Mouse (Mus musculus) forebrain, postnatal 0 days (tissue): Measurements from ENCODE around the gene Ak2. TPM values are rescaled to one million over a fixed set of nuclear protein-coding genes. Genes with fewer than 3 reads are reported as not detected.

Experiments
- ATAC-seq: fragments of 200-750 bp; cut with Nextera tagmentation; 2 replicates; pipeline ENCODE4 v1.8.0; 2017; ENCODE audit warnings: mild to moderate bottlenecking, moderate library complexity
- DNase-seq: peaks from one replicate; pipeline ENCODE4 v3.0.0-alpha.2; 2015
- H3K27ac ChIP-seq: fragments of 300-500 bp; sonication (generic); 2 replicates; pipeline ENCODE4 v1.5.1; 2014; ENCODE audit warnings: low read depth, mild to moderate bottlenecking, antibody characterized with exemption, low read length, moderate library complexity, mixed read lengths
- H3K27me3 ChIP-seq: fragments of 300-500 bp; sonication (generic); 2 replicates; pipeline ENCODE4 v1.6.1; 2014; ENCODE audit warnings: mild to moderate bottlenecking, low read length, mixed read lengths; ENCODE audit not compliant: insufficient read depth
- H3K36me3 ChIP-seq: fragments of 300-500 bp; sonication (generic); 2 replicates; pipeline ENCODE4 v1.6.1; 2014; ENCODE audit warnings: mild to moderate bottlenecking, moderate library complexity; ENCODE audit not compliant: insufficient read depth
- H3K4me1 ChIP-seq: fragments of 300-500 bp; sonication (generic); 2 replicates; pipeline ENCODE4 v1.6.1; 2014; ENCODE audit warnings: antibody characterized with exemption; ENCODE audit not compliant: insufficient read depth
- H3K4me2 ChIP-seq: fragments of 300-500 bp; sonication (generic); 2 replicates; pipeline ENCODE4 v1.6.1; 2014; ENCODE audit warnings: low read depth, mild to moderate bottlenecking, moderate library complexity
- H3K4me3 ChIP-seq: fragments of 300-500 bp; sonication (generic); 2 replicates; pipeline ENCODE4 v1.5.1; 2014; ENCODE audit warnings: low read depth, low read length, mixed read lengths
- H3K9ac ChIP-seq: fragments of 300-500 bp; sonication (generic); 2 replicates; pipeline ENCODE4 v1.6.1; 2014; ENCODE audit warnings: mild to moderate bottlenecking
- H3K9me3 ChIP-seq: fragments of 300-500 bp; sonication (generic); 2 replicates; pipeline ENCODE4 v1.6.1; 2016; ENCODE audit warnings: low read length
- CTCF ChIP-seq: sonication (generic); IDR thresholded peaks from 2 replicates; pipeline ENCODE4 v1.5.1; 2016; ENCODE audit warnings: antibody characterized with exemption, control low read depth, low read depth
- WGBS: fragments of 180-500 bp; shearing (Covaris S2); extraction: QIAGEN DNeasy Blood & Tissue Kit; methylation state at CpG from one replicate; pipeline ENCODE4 v1.1.7; 2014; 5-methylcytosine and 5-hydroxymethylcytosine counted together
- polyA plus RNA-seq: library from polyadenylated mRNA; unstranded; fragments of >200 nt; fragmentation: Nextera tagmentation; extraction: Ambion mirVana; gene quantifications from 2 replicates; pipeline ENCODE4 v1.2.1, GENCODE M21; 2015
- total RNA-seq: library from RNA; depleted of rRNA; stranded (reverse); fragments of >200 nt; gene quantifications from 2 replicates; pipeline ENCODE4 v1.2.3, GENCODE M21; 2014

Ak2 gene
- total and polyA plus RNA-seq, 2 experiments from 2014 or later, result 30.8 to 64.2 TPM

DNA sequence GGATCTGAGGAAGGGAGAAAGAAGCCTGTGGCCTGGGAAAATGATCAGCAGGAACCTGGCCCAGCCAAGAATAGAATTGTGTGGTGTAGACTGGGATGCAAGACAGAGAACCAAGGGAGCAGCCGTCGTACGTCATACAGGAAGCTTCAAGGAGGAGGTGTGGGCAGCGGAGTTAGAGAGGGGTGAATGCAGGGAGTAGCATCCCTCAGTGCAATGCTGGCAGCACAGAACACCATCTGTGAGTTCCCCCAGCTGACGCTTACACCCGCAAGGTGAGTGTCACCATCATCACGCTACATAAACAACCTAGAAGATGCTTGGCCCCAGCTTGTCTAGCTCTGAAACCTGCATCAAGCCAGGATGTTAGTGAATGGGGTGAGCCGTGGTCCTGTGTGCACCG, 28.0 kb downstream of the Ak2 start:
- DNase-seq, result no peak
- 60% methylated on average over 9 of the region's 9 CpGs for WGBS
- Histone ChIP-seq H3K4me1 (0 out of 2 replicates have a peak, but pooled peaks cover 5% of the 10 kb centered on the region), H3K9me3 (no peaks in the 10 kb centered on the region), H3K36me3 (no peaks in the 10 kb centered on the region), H3K4me3 (no peak overlapping the region), H3K4me2 (no peak overlapping the region), H3K9ac (no peak overlapping the region), H3K27ac (no peak overlapping the region), H3K27me3 (no peaks in the 10 kb centered on the region)
- no peak for TF ChIP-seq CTCF
- no peak for ATAC-seq

DNA sequence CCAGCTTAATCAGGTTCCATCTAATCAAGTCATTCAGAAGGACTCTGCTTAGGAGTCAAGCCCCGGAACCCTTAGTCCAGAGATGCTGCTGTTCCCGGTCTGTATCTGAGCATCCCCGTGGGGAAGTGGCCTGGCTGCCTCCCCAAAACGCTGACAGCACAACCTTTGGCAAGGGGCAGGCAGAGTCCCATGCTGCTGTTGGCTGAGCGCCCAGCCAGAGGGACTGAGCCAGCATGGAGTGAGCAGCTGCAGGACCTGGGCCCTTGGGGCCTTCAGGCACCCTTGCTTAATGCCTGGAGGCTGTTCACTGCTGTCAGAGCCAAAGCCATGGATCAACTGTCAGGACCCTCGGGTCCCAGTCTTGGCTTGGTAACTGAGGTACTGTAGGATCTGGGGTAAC, 28.7 kb downstream of the Ak2 start:
- no peak for TF ChIP-seq CTCF
- DNase-seq, result peak; percentile 78
- Histone ChIP-seq H3K4me2 (no peak overlapping the region), H3K4me3 (no peak overlapping the region), H3K9ac (no peak overlapping the region), H3K4me1 (0 out of 2 replicates have a peak, but pooled peaks cover 5% of the 10 kb centered on the region), H3K36me3 (no peaks in the 10 kb centered on the region), H3K27ac (no peak overlapping the region), H3K27me3 (no peaks in the 10 kb centered on the region), H3K9me3 (no peaks in the 10 kb centered on the region)
- ATAC-seq, result peak; percentile 82
- WGBS, result 22% methylated on average over 6 of the region's 6 CpGs

DNA sequence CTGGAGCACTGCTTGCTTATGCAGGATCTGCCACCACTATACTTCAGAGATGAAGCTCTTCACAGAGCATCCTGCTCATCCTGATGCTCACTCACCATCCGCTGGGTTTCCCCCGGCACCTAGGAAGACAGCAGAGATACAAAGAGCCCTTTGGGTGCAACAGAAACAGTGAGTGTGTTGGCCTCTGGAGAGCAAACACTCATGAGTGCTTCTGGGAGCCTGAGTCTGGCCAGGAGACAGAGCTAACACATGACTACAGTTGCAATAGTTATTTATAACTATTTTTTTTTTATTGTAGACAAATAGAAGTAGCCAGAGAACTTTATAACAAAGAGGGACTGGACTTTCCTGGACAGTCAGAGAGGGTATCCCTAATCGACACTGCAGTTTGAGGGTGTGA, 29.7 kb downstream of the Ak2 start:
- no peak for TF ChIP-seq CTCF
- no peak overlapping the region for H3K27ac ChIP-seq
- no peak overlapping the region for H3K9ac ChIP-seq
- ATAC-seq (no peak), DNase-seq (no peak)
- H3K4me1 ChIP-seq, result 0 out of 2 replicates have a peak, but pooled peaks cover 5% of the 10 kb centered on the region
- H3K9me3 ChIP-seq, result no peaks in the 10 kb centered on the region
- WGBS, result 81% methylated on average over 3 of the region's 3 CpGs
- H3K27me3 ChIP-seq, result no peaks in the 10 kb centered on the region
- H3K4me3 ChIP-seq, result no peak overlapping the region
- no peaks in the 10 kb centered on the region for H3K36me3 ChIP-seq
- H3K4me2 ChIP-seq, result no peak overlapping the region

GRCm38 (mm10) chr4:129021886-129022285, 30.1 kb downstream of the Ak2 start:
- 83% methylated on average over 4 of the region's 4 CpGs for WGBS

GRCm38 (mm10) chr4:129023884-129024283, 32.1 kb downstream of the Ak2 start:
- TF ChIP-seq CTCF, result no peak
- 84% methylated on average over 6 of the region's 6 CpGs for WGBS
- no peak for ATAC-seq

More at GRCm38 (mm10) chr4:129021886-129022285, 30.1 kb downstream of the Ak2 start:
- Histone ChIP-seq H3K9ac (no peak overlapping the region), H3K36me3 (no peaks in the 10 kb centered on the region), H3K27me3 (no peaks in the 10 kb centered on the region), H3K4me1 (0 out of 2 replicates have a peak, but pooled peaks cover 5% of the 10 kb centered on the region), H3K27ac (no peak overlapping the region), H3K9me3 (no peaks in the 10 kb centered on the region), H3K4me3 (no peak overlapping the region), H3K4me2 (no peak overlapping the region)
- ATAC-seq, result no peak
- DNase-seq, result no peak
- TF ChIP-seq CTCF, result no peak

DNA sequence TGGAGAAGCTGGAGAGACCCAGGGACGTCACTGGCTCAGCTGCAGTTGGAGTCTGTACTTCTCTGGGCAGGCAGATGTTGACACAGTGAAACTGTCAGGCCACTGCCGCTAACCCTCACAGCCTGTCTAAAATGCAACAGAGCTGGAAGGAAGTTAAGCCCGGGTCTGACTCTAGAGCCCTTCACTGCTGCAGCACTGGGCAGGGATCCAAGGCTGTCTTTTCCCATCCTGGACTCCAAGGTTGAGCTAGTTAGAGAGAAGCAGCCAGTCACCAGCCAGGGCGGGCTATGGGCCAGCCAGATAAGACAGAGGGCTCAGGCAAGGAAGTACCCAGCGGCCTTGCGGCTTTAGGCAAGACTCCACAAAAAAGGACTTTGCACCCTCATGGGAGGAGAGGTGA, 33.0 kb downstream of the Ak2 start:
- no peak for TF ChIP-seq CTCF
- H3K9me3 ChIP-seq, result no peaks in the 10 kb centered on the region
- ATAC-seq (no peak), DNase-seq (no peak)
- H3K27me3 ChIP-seq, result no peaks in the 10 kb centered on the region
- H3K27ac ChIP-seq, result no peak overlapping the region
- H3K4me3 ChIP-seq, result no peak overlapping the region
- H3K9ac ChIP-seq, result no peak overlapping the region
- WGBS, result 65% methylated on average over 6 of the region's 6 CpGs
- H3K4me1 ChIP-seq, result 0 out of 2 replicates have a peak, but pooled peaks cover 3% of the 10 kb centered on the region
- no peak overlapping the region for H3K4me2 ChIP-seq
- no peaks in the 10 kb centered on the region for H3K36me3 ChIP-seq

More at GRCm38 (mm10) chr4:129023884-129024283, 32.1 kb downstream of the Ak2 start:
- Histone ChIP-seq H3K4me1 (0 out of 2 replicates have a peak, but pooled peaks cover 5% of the 10 kb centered on the region), H3K9ac (no peak overlapping the region), H3K36me3 (no peaks in the 10 kb centered on the region), H3K4me3 (no peak overlapping the region), H3K27me3 (no peaks in the 10 kb centered on the region), H3K9me3 (no peaks in the 10 kb centered on the region), H3K27ac (no peak overlapping the region), H3K4me2 (no peak overlapping the region)
- DNase-seq, result no peak

DNA sequence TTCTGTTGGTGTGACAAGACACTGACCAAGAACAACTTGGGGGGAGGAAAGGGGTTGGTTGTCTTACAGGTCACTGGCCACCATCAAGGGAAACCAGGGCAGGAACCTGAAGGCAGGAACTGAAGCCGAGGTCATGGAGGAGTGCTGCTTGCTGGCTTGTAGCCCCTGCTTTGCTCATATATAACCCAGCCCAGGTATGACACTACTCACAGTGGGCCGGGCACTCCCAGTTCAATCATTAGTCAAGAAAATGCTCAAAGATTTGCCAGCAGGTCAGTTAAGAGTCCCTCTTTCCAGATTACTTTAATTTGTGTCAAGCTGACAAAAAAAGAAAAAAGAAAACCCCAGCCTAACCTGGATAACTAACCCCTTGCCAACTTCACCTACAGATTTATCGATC, 33.9 kb downstream of the Ak2 start:
- no peaks in the 10 kb centered on the region for H3K9me3 ChIP-seq
- no peak for DNase-seq
- H3K4me2 ChIP-seq, result no peak overlapping the region
- no peak for TF ChIP-seq CTCF
- no peaks in the 10 kb centered on the region for H3K4me1 ChIP-seq
- no peak overlapping the region for H3K27ac ChIP-seq
- ATAC-seq, result no peak
- no peaks in the 10 kb centered on the region for H3K27me3 ChIP-seq
- no peak overlapping the region for H3K9ac ChIP-seq
- H3K36me3 ChIP-seq, result no peaks in the 10 kb centered on the region
- 96% methylated on average over 3 of the region's 3 CpGs for WGBS
- no peak overlapping the region for H3K4me3 ChIP-seq

DNA sequence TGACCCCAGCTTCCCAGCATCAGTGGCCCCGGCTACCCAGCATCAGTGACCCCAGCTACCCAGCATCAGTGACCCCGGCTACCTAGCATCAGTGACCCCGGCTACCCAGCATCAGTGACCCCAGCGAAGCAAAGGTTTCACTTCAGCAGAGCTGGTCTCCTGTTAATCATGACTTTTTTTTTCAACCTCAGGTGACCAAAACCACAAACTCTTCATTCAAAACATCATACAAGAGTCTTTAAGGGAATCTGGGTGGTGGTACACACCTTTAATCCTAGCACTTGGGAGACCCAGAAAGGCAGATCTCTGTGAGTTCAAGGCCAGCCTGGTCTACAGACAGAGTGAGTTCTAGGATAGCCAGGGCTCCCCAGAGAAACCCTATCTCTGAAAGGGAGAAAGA, 39.0 kb downstream of the Ak2 start:
- DNase-seq (no peak), ATAC-seq (no peak)
- no peak overlapping the region for H3K9ac ChIP-seq
- no peak overlapping the region for H3K27ac ChIP-seq
- 93% methylated on average over 4 of the region's 4 CpGs for WGBS
- H3K36me3 ChIP-seq, result no peaks in the 10 kb centered on the region
- no peaks in the 10 kb centered on the region for H3K27me3 ChIP-seq
- no peak overlapping the region for H3K4me3 ChIP-seq
- no peak overlapping the region for H3K4me2 ChIP-seq
- H3K4me1 ChIP-seq, result no peaks in the 10 kb centered on the region
- no peak for TF ChIP-seq CTCF
- no peaks in the 10 kb centered on the region for H3K9me3 ChIP-seq
